Mouse (Mus musculus): ENCODE results near the gene Pard3b. TPM values are rescaled to one million over a fixed set of nuclear protein-coding genes. Genes with fewer than 3 reads are reported as not detected.

Pard3b gene
- polyA plus RNA-seq, 1 experiment from 2014 or later, result 7.5 TPM

DNA sequence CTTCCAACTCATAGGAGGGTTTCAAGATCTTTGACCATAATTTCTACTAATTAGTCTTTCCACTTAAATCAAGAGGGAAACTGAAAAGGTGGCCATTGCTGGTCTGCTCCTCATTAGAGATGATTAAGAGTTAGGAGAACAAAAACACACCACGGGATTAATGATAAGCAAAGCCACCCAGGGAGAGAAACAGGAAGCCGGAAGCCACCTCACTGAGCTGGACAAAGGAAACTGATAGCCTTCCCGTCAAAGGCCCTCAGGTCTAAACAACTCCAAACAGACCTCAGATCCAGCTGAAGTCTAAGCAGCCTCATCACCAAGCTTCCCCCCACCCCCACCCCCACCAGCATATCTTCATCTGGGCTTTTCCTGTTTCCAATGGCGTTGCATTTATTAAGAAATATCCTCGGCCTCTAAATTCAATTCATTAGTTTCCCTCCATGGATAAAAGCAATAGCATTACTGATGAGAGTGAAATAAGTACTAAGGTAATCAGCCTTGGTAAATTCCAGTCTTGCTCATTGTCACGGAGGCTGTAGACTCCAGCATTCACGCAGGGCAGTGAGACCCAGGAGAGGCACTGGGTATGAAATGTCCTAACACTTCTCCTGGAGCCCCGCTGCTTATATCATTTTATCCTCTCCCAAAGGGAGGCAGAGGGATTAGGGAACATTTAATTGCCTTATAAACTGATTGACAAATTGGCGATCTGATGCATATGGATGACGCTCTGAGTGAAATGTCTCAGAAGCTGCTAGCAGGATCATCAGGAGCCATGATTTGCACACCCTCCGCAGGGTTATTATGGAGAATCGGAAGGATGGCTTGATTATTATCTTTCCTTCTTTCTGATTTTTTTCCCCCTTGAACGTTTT is 925.9 kb downstream of the Pard3b start:
- H3K9me3 ChIP-seq, result no peaks in the 10 kb centered on the region
- H3K4me3 ChIP-seq, result no peak overlapping the region
- H3K27me3 ChIP-seq (replicated peaks; ENCODE audit: low read depth, poor library complexity, severe bottlenecking), result no peaks in the 10 kb centered on the region
- peaks cover 27% of the 10 kb centered on the region for H3K4me1 ChIP-seq
- no peaks in the 10 kb centered on the region for H3K36me3 ChIP-seq (replicated peaks)
- peak overlapping the region; percentile 44 for H3K27ac ChIP-seq (replicated peaks)
- no peak for DNase-seq (ENCODE audit: low spot score)
- WGBS, result 32% methylated on average over 13 of the region's 13 CpGs

DNA sequence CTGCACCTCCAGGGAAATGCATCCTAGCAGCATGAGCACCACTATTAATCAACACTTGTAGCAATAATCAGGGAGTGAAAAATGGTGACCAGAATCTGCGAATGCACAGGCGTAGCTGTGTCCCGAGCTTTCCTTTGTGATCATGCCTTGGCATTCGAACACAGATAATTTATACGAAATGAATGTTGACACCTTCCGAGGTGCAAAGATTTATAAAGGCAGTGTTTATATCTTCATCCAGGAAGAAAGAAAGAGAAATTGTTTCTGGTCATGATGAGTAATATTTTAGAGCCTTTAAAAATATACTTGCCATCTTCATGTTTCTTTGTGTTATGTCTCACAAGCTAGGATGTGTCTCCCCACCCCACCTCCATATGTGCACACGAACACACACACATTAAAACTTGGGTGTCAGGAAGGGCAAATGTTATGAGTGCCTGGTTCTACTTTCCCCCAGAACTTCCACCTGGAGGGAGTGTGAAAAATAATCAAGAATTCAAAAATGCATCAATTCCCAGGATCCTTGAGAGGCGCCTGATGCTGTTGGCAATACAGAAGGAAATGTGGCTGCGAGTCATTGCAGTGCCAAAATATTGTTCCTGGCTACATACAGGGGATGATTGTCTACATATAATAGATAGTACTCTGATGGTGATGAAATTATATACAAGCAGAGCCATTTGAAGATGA is 926.6 kb downstream of the Pard3b start:
- H3K27me3 ChIP-seq (replicated peaks; ENCODE audit: low read depth, poor library complexity, severe bottlenecking), result no peaks in the 10 kb centered on the region
- peaks cover 27% of the 10 kb centered on the region for H3K4me1 ChIP-seq
- H3K27ac ChIP-seq (replicated peaks), result peak overlapping the region; percentile 44; the same call in 1 of the 2 replicates
- no peak for DNase-seq (ENCODE audit: low spot score)
- no peaks in the 10 kb centered on the region for H3K36me3 ChIP-seq (replicated peaks)
- 85% methylated on average over 9 of the region's 9 CpGs for WGBS
- no peaks in the 10 kb centered on the region for H3K9me3 ChIP-seq
- H3K4me3 ChIP-seq, result no peak overlapping the region

DNA sequence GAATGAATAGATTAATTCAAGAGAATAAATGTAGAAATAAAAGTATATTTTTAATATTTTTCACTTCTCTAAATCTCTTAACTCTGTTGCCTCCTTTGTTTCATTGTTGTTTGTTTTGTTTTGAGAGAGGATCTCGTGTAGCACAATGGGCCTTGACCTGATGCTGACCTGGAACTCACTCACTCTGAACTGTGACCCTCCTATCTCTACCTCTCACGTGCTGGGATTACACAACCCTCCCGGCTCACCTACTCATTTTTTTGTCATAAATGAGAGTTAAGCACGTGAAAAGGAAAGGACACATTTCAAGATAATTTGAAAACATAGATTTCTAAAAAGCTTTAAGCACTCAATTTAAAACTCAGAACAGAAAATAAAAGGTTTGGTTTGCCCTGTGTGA is 928.0 kb downstream of the Pard3b start:
- H3K4me3 ChIP-seq, result no peak overlapping the region
- no peaks in the 10 kb centered on the region for H3K36me3 ChIP-seq (replicated peaks)
- H3K27ac ChIP-seq (replicated peaks), result no peak overlapping the region
- H3K27me3 ChIP-seq (replicated peaks; ENCODE audit: low read depth, poor library complexity, severe bottlenecking), result no peaks in the 10 kb centered on the region
- no peak for DNase-seq (ENCODE audit: low spot score)
- 15% methylated on average over 4 of the region's 4 CpGs for WGBS
- H3K9me3 ChIP-seq, result no peaks in the 10 kb centered on the region
- H3K4me1 ChIP-seq, result peaks cover 27% of the 10 kb centered on the region

GRCm38 (mm10) chr1:62576939-62577590 is 938.4 kb downstream of the Pard3b start:
- 83% methylated on average over 3 of the region's 3 CpGs for WGBS
- Histone ChIP-seq H3K27me3 (replicated peaks; ENCODE audit: low read depth, poor library complexity, severe bottlenecking) (no peaks in the 10 kb centered on the region), H3K9me3 (no peaks in the 10 kb centered on the region), H3K36me3 (replicated peaks) (no peaks in the 10 kb centered on the region), H3K4me1 (peaks cover 10% of the 10 kb centered on the region), H3K4me3 (no peak overlapping the region), H3K27ac (replicated peaks) (no peak overlapping the region)
- DNase-seq (ENCODE audit: low spot score), result no peak

- DNase-seq (ENCODE audit: low spot score), result no peak
- Histone ChIP-seq H3K4me3 (no peak overlapping the region), H3K27me3 (replicated peaks; ENCODE audit: low read depth, poor library complexity, severe bottlenecking) (no peaks in the 10 kb centered on the region), H3K36me3 (replicated peaks) (no peaks in the 10 kb centered on the region), H3K4me1 (peaks cover 10% of the 10 kb centered on the region), H3K27ac (replicated peaks) (no peak overlapping the region), H3K9me3 (no peaks in the 10 kb centered on the region)
- 77% methylated on average over 7 of the region's 7 CpGs for WGBS
Measured at GRCm38 (mm10) chr1:62579024-62579765, 940.6 kb downstream of the Pard3b start.

- Histone ChIP-seq H3K4me3 (no peak overlapping the region), H3K27me3 (replicated peaks; ENCODE audit: low read depth, poor library complexity, severe bottlenecking) (no peaks in the 10 kb centered on the region), H3K27ac (replicated peaks) (0 out of 2 replicates have a peak overlapping the region, but pooled peaks have one; percentile 48), H3K9me3 (no peaks in the 10 kb centered on the region), H3K36me3 (replicated peaks) (no peaks in the 10 kb centered on the region), H3K4me1 (peaks cover 14% of the 10 kb centered on the region)
- no peak for DNase-seq (ENCODE audit: low spot score)
- 50% methylated on average over 4 of the region's 4 CpGs for WGBS
Measured at GRCm38 (mm10) chr1:62580314-62580935, 941.8 kb downstream of the Pard3b start.

DNA sequence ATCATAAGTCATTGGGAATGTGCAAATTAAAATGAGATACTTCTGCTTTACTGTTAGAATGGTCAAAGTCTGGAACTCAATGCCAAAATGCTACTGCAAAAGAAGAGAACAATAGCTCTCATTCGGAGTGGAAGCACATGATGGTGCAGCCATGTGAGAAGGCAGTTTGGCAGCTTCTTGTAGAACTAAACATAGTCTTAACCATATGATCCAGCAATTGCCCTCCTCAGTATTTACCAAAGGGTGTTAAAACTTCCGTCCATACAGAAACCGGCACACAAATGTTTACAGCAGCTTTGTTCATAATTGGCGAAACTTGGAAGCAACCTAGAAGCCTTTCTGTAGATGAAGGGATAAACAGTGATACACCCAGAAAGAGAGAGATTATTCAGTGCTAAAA is 943.9 kb downstream of the Pard3b start:
- Histone ChIP-seq H3K4me1 (peaks cover 14% of the 10 kb centered on the region), H3K27me3 (replicated peaks; ENCODE audit: low read depth, poor library complexity, severe bottlenecking) (no peaks in the 10 kb centered on the region), H3K36me3 (replicated peaks) (no peaks in the 10 kb centered on the region), H3K9me3 (no peaks in the 10 kb centered on the region), H3K27ac (replicated peaks) (no peak overlapping the region), H3K4me3 (no peak overlapping the region)
- WGBS, result 88% methylated on average over 4 of the region's 4 CpGs
- DNase-seq (ENCODE audit: low spot score), result no peak

GRCm38 (mm10) chr1:62587536-62587935 is 948.9 kb downstream of the Pard3b start:
- WGBS, result 93% methylated on average over 6 of the region's 6 CpGs
- peaks cover 47% of the 10 kb centered on the region for H3K4me1 ChIP-seq

DNA sequence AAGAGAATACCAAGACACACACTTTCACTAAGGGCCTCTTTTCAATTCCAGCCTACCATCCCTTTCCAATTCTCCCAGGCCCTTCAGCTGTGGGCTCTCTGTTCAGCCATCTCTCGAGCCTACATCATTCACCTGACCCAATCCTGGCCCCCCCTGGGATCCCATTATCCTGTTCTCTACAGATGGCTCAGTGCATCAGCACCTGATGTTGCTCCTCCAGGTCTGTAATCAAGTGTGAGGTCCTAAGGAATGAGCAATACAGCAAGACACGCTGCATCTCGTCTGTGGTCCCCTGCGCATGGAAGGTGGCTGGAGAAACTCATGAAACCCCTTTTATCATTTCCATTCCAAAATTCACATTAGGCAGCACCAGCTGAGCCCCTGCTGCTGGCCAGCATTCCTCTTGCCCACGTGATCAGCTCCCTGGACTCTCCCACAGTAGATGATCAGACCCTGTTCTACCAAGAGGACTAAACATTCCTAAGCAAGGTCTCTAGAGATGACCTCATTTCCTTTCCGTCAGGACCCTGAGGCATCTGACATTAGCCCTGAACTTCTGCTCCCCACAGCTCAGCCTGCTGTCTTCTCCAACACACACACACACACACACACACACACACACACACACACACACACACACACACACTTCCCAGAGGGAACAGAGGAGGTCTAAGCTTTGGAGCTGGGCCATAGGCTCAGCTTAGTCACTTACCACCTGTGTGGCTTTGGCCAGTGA is 952.8 kb downstream of the Pard3b start:
- Histone ChIP-seq H3K27me3 (replicated peaks; ENCODE audit: low read depth, poor library complexity, severe bottlenecking) (no peaks in the 10 kb centered on the region), H3K36me3 (replicated peaks) (no peaks in the 10 kb centered on the region), H3K4me3 (no peak overlapping the region), H3K4me1 (peaks cover 44% of the 10 kb centered on the region), H3K27ac (replicated peaks) (peak overlapping the region; percentile 55), H3K9me3 (no peaks in the 10 kb centered on the region)
- WGBS, result 54% methylated on average over 6 of the region's 6 CpGs
- peak; percentile 40 for DNase-seq (ENCODE audit: low spot score)

More at GRCm38 (mm10) chr1:62587536-62587935, 948.9 kb downstream of the Pard3b start:
- Histone ChIP-seq H3K27ac (replicated peaks) (no peak overlapping the region), H3K36me3 (replicated peaks) (no peaks in the 10 kb centered on the region), H3K4me3 (no peak overlapping the region), H3K27me3 (replicated peaks; ENCODE audit: low read depth, poor library complexity, severe bottlenecking) (no peaks in the 10 kb centered on the region), H3K9me3 (no peaks in the 10 kb centered on the region)
- DNase-seq (ENCODE audit: low spot score), result no peak

DNA sequence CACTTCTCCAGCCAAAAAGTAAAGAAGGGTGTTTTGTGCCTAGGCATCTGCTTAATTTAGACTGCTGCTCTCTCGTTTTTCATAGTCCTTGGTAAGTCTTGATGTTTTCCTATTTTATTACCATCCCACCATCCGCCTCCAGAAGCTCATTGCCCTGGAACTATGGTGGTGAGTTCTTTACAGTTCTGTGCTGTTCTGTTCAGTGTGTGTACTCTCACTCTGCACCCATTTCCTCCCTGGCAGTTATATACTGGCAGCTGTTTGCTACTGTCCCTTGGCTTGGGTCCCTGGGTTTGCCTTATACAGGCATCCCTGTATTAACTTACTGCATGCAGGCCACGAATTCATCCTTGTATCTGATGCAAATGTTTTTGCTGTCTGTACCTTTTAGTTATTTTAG is 956.8 kb downstream of the Pard3b start:
- 77% methylated on average over 3 of the region's 3 CpGs for WGBS
- H3K36me3 ChIP-seq (replicated peaks), result no peaks in the 10 kb centered on the region
- no peak overlapping the region for H3K27ac ChIP-seq (replicated peaks)
- H3K4me1 ChIP-seq, result peaks cover 21% of the 10 kb centered on the region
- no peaks in the 10 kb centered on the region for H3K27me3 ChIP-seq (replicated peaks; ENCODE audit: low read depth, poor library complexity, severe bottlenecking)
- no peaks in the 10 kb centered on the region for H3K9me3 ChIP-seq
- no peak for DNase-seq (ENCODE audit: low spot score)
- H3K4me3 ChIP-seq, result no peak overlapping the region

DNA sequence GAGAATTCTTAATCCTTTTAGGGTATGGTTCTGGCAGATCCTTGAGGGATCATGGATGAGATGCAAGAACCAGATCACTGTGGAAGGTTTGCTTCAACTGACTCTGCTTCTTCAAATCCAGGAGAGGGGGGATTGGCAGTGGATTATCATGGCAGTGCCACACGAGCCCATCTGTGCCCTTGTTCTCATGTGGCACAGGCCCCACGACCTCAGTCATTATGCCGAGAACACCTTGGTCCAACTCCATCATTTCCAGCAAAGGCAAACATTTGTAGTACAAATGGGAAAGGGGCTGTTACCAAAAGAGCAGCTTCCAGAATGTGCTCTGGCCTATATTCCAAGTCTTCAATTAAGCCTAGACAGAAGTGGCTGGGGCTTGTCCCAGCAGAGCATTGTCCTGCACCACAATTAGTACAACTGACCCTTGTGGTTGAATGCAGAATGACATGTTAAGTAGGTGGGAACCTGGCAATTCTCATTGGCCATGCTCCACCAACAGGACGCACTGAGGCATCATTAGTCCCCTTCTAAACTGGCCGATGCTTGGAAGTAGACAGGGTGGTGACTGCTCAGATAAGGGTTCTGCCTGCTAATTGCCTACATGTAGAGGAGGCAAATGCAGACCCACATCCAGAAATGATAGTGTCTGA is 959.3 kb downstream of the Pard3b start:
- 90% methylated on average over 5 of the region's 5 CpGs for WGBS
- no peak for DNase-seq (ENCODE audit: low spot score)
- Histone ChIP-seq H3K9me3 (no peaks in the 10 kb centered on the region), H3K27me3 (replicated peaks; ENCODE audit: low read depth, poor library complexity, severe bottlenecking) (no peaks in the 10 kb centered on the region), H3K4me3 (no peak overlapping the region), H3K36me3 (replicated peaks) (no peaks in the 10 kb centered on the region), H3K27ac (replicated peaks) (no peak overlapping the region), H3K4me1 (no peaks in the 10 kb centered on the region)
